Mouse (Mus musculus): ENCODE data around the gene Evx1. TPM values are rescaled to one million over a fixed set of nuclear protein-coding genes. Genes with fewer than 3 reads are reported as not detected.

Evx1 gene
- polyA plus RNA-seq (2014; fragmentation: Nextera tagmentation; extraction: Ambion mirVana): not detected in 2 replicates

- Histone ChIP-seq H3K4me1 (ENCODE audit: control insufficient read depth, insufficient read depth, low read length) (no peaks in the 10 kb centered on the region), H3K27ac (ENCODE audit: low read depth, low read length) (no peak within 1 kb of the TSS), H3K4me3 (ENCODE audit: low read depth, low read length) (no peak within 1 kb of the TSS), H3K9me3 (replicated peaks; ENCODE audit: control insufficient read depth, low read length) (no peaks in the 10 kb centered on the region), H3K4me2 (ENCODE audit: low read length) (no peak within 1 kb of the TSS), H3K9ac (ENCODE audit: low read length) (no peak within 1 kb of the TSS), H3K36me3 (ENCODE audit: control insufficient read depth, insufficient read depth, low read length) (no peaks in the 10 kb centered on the region), H3K27me3 (replicated peaks; ENCODE audit: control insufficient read depth, insufficient read depth, low read length) (peaks cover 90% of the 10 kb centered on the region)
- ATAC-seq (no peak), DNase-seq (ENCODE audit: low spot score) (no peak)
- WGBS: under 1% methylated on average over 59 of the region's 59 CpGs
These were observed at the start of gene Evx1 for GRCm38 (mm10) chr6:52313391-52314303. Evx1 (plus strand) TSS chr6:52313498.

DNA sequence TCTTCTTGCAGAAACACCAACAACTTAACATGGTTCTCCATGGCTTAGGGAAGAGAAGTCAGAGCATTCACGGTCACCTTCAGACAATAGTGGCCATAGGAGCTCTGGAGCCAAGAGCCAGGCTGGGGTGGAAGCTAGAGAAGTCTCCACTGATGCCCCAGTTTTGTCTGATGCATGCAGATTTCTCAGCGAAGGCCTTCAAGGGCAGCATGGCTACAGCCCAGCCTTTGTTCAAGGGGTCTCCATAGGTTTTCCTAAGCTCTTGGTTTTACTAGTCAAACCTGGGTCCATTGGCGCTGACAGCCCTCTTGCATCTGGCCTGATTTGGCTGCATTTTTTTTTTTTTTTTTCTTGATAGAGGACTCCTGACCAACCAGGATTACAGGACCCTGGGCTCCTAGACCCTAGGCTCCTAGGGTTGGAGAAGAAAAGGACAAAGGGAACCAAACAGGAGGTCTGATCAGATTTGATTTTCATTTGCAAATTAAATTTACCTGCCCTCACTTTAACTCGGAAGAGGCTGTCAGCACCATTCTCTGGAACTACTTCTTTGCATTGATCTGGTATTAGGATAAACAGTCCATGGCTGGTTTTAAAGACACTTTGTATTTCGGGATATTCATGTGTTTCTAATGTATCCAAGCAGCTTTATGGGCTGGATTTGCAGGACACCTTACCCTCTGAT, 49.0 kb upstream of the Evx1 start:
- ATAC-seq (no peak), DNase-seq (ENCODE audit: low spot score) (no peak)
- no peaks in the 10 kb centered on the region for H3K9me3 ChIP-seq (replicated peaks; ENCODE audit: control insufficient read depth, low read length)
- no peak overlapping the region for H3K27ac ChIP-seq (ENCODE audit: low read depth, low read length)
- WGBS: 2% methylated on average over 5 of the region's 5 CpGs
- H3K36me3 ChIP-seq (ENCODE audit: control insufficient read depth, insufficient read depth, low read length): no peaks in the 10 kb centered on the region
- H3K4me1 ChIP-seq (ENCODE audit: control insufficient read depth, insufficient read depth, low read length): no peaks in the 10 kb centered on the region
- H3K9ac ChIP-seq (ENCODE audit: low read length): no peak overlapping the region
- peaks cover 90% of the 10 kb centered on the region for H3K27me3 ChIP-seq (replicated peaks; ENCODE audit: control insufficient read depth, insufficient read depth, low read length)
- H3K4me3 ChIP-seq (ENCODE audit: low read depth, low read length): no peak overlapping the region
- H3K4me2 ChIP-seq (ENCODE audit: low read length): no peak overlapping the region

DNA sequence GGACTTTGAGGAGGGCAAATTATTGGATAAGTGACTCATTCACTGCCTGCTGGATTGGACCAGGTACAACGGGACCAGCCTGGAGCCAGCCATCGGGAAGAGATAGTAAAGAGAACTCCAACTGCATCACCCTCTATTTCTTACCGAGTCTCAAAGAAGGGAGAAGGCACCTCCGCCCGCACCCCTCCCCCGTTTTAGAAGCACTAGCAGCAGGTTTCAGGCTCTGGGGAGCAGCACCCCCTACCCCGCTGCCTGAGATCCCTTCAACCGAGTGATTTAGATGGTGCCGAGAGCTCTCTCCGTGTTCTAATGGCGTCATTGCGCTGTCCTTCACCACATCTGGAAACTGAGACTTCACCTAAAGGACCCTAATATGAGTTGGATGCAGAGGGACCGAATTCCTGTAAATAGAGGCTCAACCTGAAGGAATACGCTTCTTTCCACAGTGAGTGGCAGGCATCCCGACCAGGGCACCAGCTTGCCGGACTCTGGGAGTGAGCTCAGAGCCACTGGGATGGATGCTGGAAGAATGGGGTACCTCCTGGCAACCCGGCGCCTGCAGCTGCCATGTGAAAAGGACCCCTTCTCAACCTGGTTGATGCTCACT, 47.9 kb upstream of the Evx1 start:
- DNase-seq (ENCODE audit: low spot score) (no peak), ATAC-seq (no peak)
- Histone ChIP-seq H3K4me3 (ENCODE audit: low read depth, low read length) (no peak overlapping the region), H3K9ac (ENCODE audit: low read length) (no peak overlapping the region), H3K4me1 (ENCODE audit: control insufficient read depth, insufficient read depth, low read length) (no peaks in the 10 kb centered on the region), H3K36me3 (ENCODE audit: control insufficient read depth, insufficient read depth, low read length) (no peaks in the 10 kb centered on the region), H3K9me3 (replicated peaks; ENCODE audit: control insufficient read depth, low read length) (no peaks in the 10 kb centered on the region), H3K27me3 (replicated peaks; ENCODE audit: control insufficient read depth, insufficient read depth, low read length) (peaks cover 93% of the 10 kb centered on the region), H3K4me2 (ENCODE audit: low read length) (no peak overlapping the region), H3K27ac (ENCODE audit: low read depth, low read length) (no peak overlapping the region)
- 2% methylated on average over 18 of the region's 18 CpGs for WGBS

DNA sequence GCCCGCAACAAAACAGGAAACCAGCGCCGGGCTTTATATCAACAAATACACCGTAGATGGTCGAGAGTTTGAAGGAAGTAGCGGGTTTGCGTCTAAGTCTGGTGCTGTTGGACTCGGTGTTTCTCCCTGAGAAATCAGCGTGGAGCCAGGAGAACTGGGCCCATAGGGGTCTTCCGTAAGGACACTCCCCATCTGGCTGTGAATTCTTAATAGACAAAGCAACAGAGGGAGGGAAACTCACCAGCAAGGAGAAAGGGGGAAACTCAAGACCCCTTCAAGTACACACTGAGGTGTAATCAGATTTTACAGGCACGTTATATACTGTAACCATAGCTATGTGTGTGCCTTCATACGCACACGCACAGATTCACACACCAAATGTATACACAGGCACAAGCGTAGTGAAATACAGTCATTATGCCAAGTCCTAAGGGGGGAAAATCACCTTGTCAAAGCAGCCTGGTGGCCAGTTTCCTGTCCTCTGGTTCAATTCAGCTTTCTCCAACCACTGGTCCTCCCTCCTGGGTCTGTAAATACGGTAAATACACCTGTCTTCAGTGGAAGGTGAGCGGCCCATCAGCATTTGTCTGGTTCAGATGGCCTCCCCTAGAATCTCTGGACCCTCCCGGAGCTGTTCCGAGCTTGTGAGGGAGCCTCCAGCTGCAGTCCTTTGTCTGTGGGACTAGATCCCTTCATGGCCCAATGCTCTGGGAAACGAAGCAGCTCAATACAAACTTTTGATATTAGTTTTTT, 47.2 kb upstream of the Evx1 start:
- H3K27me3 ChIP-seq (replicated peaks; ENCODE audit: control insufficient read depth, insufficient read depth, low read length): peaks cover 96% of the 10 kb centered on the region
- H3K4me3 ChIP-seq (ENCODE audit: low read depth, low read length): no peak overlapping the region
- H3K4me1 ChIP-seq (ENCODE audit: control insufficient read depth, insufficient read depth, low read length): no peaks in the 10 kb centered on the region
- no peak overlapping the region for H3K9ac ChIP-seq (ENCODE audit: low read length)
- H3K9me3 ChIP-seq (replicated peaks; ENCODE audit: control insufficient read depth, low read length): no peaks in the 10 kb centered on the region
- ATAC-seq (no peak), DNase-seq (ENCODE audit: low spot score) (no peak)
- WGBS: 1% methylated on average over 19 of the region's 19 CpGs
- no peaks in the 10 kb centered on the region for H3K36me3 ChIP-seq (ENCODE audit: control insufficient read depth, insufficient read depth, low read length)
- no peak overlapping the region for H3K27ac ChIP-seq (ENCODE audit: low read depth, low read length)
- H3K4me2 ChIP-seq (ENCODE audit: low read length): no peak overlapping the region

GRCm38 (mm10) chr6:52266666-52266985, 46.7 kb upstream of the Evx1 start:
- no peak for ATAC-seq
- Histone ChIP-seq H3K4me1 (ENCODE audit: control insufficient read depth, insufficient read depth, low read length) (no peaks in the 10 kb centered on the region), H3K4me2 (ENCODE audit: low read length) (no peak overlapping the region), H3K4me3 (ENCODE audit: low read depth, low read length) (no peak overlapping the region), H3K9ac (ENCODE audit: low read length) (no peak overlapping the region), H3K9me3 (replicated peaks; ENCODE audit: control insufficient read depth, low read length) (no peaks in the 10 kb centered on the region), H3K36me3 (ENCODE audit: control insufficient read depth, insufficient read depth, low read length) (no peaks in the 10 kb centered on the region), H3K27me3 (replicated peaks; ENCODE audit: control insufficient read depth, insufficient read depth, low read length) (peaks cover 96% of the 10 kb centered on the region), H3K27ac (ENCODE audit: low read depth, low read length) (no peak overlapping the region)
- WGBS: 0% methylated on average over 9 of the region's 9 CpGs
- no peak for DNase-seq (ENCODE audit: low spot score)

- Histone ChIP-seq H3K4me2 (ENCODE audit: low read length) (no peak overlapping the region), H3K9me3 (replicated peaks; ENCODE audit: control insufficient read depth, low read length) (no peaks in the 10 kb centered on the region), H3K27me3 (replicated peaks; ENCODE audit: control insufficient read depth, insufficient read depth, low read length) (peaks cover 95% of the 10 kb centered on the region), H3K36me3 (ENCODE audit: control insufficient read depth, insufficient read depth, low read length) (no peaks in the 10 kb centered on the region), H3K9ac (ENCODE audit: low read length) (no peak overlapping the region), H3K4me3 (ENCODE audit: low read depth, low read length) (no peak overlapping the region), H3K27ac (ENCODE audit: low read depth, low read length) (no peak overlapping the region), H3K4me1 (ENCODE audit: control insufficient read depth, insufficient read depth, low read length) (no peaks in the 10 kb centered on the region)
- ATAC-seq: no peak
- no peak for DNase-seq (ENCODE audit: low spot score)
- 17% methylated on average over 5 of the region's 5 CpGs for WGBS
These were observed 46.1 kb upstream of the Evx1 start for GRCm38 (mm10) chr6:52267221-52267620.

DNA sequence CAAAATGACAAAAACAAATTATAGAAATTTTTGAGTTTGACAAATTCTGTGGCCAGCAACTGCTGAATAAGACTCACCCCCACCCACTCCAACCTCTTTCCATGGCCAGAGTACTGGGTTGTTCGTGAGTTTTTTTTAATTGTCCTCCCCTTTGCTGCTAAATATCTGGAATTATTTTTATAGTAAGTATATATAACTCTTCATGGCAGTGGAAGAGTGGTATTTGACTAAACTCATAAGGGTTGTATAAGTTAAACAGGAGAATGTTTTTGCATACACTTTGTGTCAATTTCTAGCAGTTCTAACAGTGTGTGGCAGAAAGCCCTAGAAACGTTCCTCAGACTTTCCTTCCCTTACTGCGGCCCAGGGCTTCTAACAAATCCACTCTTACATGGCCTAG, 45.6 kb upstream of the Evx1 start:
- H3K9me3 ChIP-seq (replicated peaks; ENCODE audit: control insufficient read depth, low read length): no peaks in the 10 kb centered on the region

GRCm38 (mm10) chr6:52268341-52268740, 45.0 kb upstream of the Evx1 start:
- no peaks in the 10 kb centered on the region for H3K36me3 ChIP-seq (ENCODE audit: control insufficient read depth, insufficient read depth, low read length)
- no peak for DNase-seq (ENCODE audit: low spot score)
- no peak overlapping the region for H3K27ac ChIP-seq (ENCODE audit: low read depth, low read length)
- H3K4me2 ChIP-seq (ENCODE audit: low read length): no peak overlapping the region
- WGBS: 2% methylated on average over 7 of the region's 7 CpGs
- no peak overlapping the region for H3K4me3 ChIP-seq (ENCODE audit: low read depth, low read length)
- ATAC-seq: no peak
- peaks cover 95% of the 10 kb centered on the region for H3K27me3 ChIP-seq (replicated peaks; ENCODE audit: control insufficient read depth, insufficient read depth, low read length)
- no peak overlapping the region for H3K9ac ChIP-seq (ENCODE audit: low read length)
- H3K4me1 ChIP-seq (ENCODE audit: control insufficient read depth, insufficient read depth, low read length): no peaks in the 10 kb centered on the region
- no peaks in the 10 kb centered on the region for H3K9me3 ChIP-seq (replicated peaks; ENCODE audit: control insufficient read depth, low read length)

More for the DNA sequence above, 45.6 kb upstream of the Evx1 start:
- H3K27me3 ChIP-seq (replicated peaks; ENCODE audit: control insufficient read depth, insufficient read depth, low read length): peaks cover 95% of the 10 kb centered on the region
- no peak overlapping the region for H3K9ac ChIP-seq (ENCODE audit: low read length)
- H3K27ac ChIP-seq (ENCODE audit: low read depth, low read length): no peak overlapping the region
- DNase-seq (ENCODE audit: low spot score): no peak
- H3K4me3 ChIP-seq (ENCODE audit: low read depth, low read length): no peak overlapping the region
- no peak for ATAC-seq
- H3K4me2 ChIP-seq (ENCODE audit: low read length): no peak overlapping the region
- WGBS: 8% methylated on average over 3 of the region's 3 CpGs
- no peaks in the 10 kb centered on the region for H3K36me3 ChIP-seq (ENCODE audit: control insufficient read depth, insufficient read depth, low read length)
- H3K4me1 ChIP-seq (ENCODE audit: control insufficient read depth, insufficient read depth, low read length): no peaks in the 10 kb centered on the region
